Mouse (Mus musculus) cerebellum, adult 2 months (tissue): ENCODE data around the gene Rps8. TPM values are rescaled to one million over a fixed set of nuclear protein-coding genes. Genes with fewer than 3 reads are reported as not detected.

Source experiments
- DNase-seq, 2 experiments: peaks; one replicate each; pipeline ENCODE4 v3.0.0; 2021
- H3K27ac ChIP-seq: fragments of 200-500 bp; 2 replicates; pipeline ENCODE4 v1.5.1; 2012; ENCODE audit warnings: low read length, control low read depth, inconsistent platforms; ENCODE audit not compliant: insufficient read depth
- H3K27me3 ChIP-seq: fragments of 200-500 bp; 2 replicates; pipeline ENCODE4 v1.6.1; 2012; ENCODE audit warnings: inconsistent platforms, mild to moderate bottlenecking, low read length, moderate library complexity; ENCODE audit not compliant: control insufficient read depth, insufficient read depth
- H3K4me1 ChIP-seq: fragments of 200-500 bp; 2 replicates; pipeline ENCODE4 v1.6.1; 2011; ENCODE audit warnings: low read length; ENCODE audit not compliant: control insufficient read depth, insufficient read depth
- H3K4me3 ChIP-seq: fragments of 200-500 bp; replicated peaks from 2 replicates; pipeline ENCODE3; 2011; ENCODE audit warnings: mild to moderate bottlenecking, low read depth, low read length, control low read depth; ENCODE audit not compliant: insufficient read depth
- CTCF ChIP-seq: fragments of 200-500 bp; IDR thresholded peaks from 2 replicates; pipeline ENCODE4 v1.5.1; 2011; ENCODE audit warnings: low read depth, mild to moderate bottlenecking, control low read depth, low read length, moderate library complexity, borderline replicate concordance; ENCODE audit not compliant: insufficient read depth
- POLR2A ChIP-seq: fragments of 200-500 bp; IDR thresholded peaks from 2 replicates; pipeline ENCODE4 v1.6.1; 2011; ENCODE audit warnings: low read length, control low read depth, borderline replicate concordance; ENCODE audit not compliant: insufficient read depth
- WGBS: fragments of 180-500 bp; shearing (Covaris S2); methylation state at CpG from one replicate; pipeline ENCODE4 v1.1.7; 2018; 5-methylcytosine and 5-hydroxymethylcytosine counted together
- polyA plus RNA-seq: library from polyadenylated mRNA; depleted of rRNA; stranded (reverse); fragments of >200 nt; gene quantifications from 2 replicates; pipeline ENCODE4 v1.2.3, GENCODE M21; 2012; rRNA removed

Rps8 gene
- polyA plus RNA-seq, 1 experiment = 507 TPM

DNA sequence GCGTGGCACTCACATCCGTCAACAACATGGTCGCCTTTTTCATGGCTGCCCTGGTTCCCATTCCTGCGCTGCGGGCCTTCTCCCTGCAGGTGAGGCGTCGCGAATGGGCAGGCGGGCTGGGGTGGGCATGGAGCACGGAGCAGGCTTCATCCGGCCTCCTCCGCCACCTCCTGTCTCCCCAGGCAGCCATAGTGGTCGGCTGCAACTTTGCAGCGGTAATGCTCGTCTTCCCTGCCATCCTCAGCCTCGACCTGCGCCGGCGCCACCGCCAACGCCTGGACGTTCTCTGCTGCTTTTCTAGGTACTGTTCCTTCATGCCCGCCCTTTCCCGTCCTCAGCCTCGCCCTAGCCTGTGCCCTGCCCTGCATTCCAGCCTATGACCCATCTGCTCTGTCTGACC is 46.7 kb downstream of the Rps8 start:
- DNase-seq = no peak
- Histone ChIP-seq H3K4me1 (no peaks in the 10 kb centered on the region), H3K4me3 (no peak overlapping the region), H3K27me3 (no peaks in the 10 kb centered on the region), H3K27ac (no peak overlapping the region)
- WGBS = 92% methylated on average over 25 of the region's 25 CpGs
- TF ChIP-seq CTCF (no peak), POLR2A (no peak)

GRCm38 (mm10) chr4:117108524-117108849 is 47.6 kb downstream of the Rps8 start:
- 87% methylated on average over 6 of the region's 6 CpGs for WGBS
- Histone ChIP-seq H3K27me3 (no peaks in the 10 kb centered on the region), H3K27ac (no peak overlapping the region), H3K4me1 (no peaks in the 10 kb centered on the region), H3K4me3 (no peak overlapping the region)
- no peak for TF ChIP-seq POLR2A
- no peak for TF ChIP-seq CTCF
- DNase-seq = no peak

GRCm38 (mm10) chr4:117107813-117108523 is 48.1 kb downstream of the Rps8 start:
- TF ChIP-seq POLR2A (no peak), CTCF (no peak)
- DNase-seq = no peak
- WGBS = 85% methylated on average over 18 of the region's 18 CpGs

DNA sequence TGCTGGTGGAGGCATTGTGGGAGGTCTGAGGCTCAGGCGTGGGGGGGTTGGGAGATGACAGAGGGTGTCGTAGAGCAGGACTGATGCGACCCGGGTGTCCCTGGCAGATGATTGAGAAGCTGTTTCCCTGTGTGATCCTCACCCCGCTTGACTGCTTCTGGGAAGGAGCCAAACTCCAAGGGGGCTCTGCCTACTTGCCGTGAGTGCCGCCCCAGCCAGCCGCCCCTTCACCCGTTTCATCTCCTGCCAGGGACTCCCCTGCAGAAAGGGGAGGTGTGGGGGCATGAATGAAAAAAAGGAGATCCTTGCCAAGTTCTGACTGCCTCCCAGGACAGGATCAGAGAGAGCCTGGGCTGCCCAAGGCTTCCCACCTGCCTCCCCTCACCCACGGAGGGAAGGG is 50.9 kb downstream of the Rps8 start:
- 6% methylated on average over 10 of the region's 10 CpGs for WGBS
- Histone ChIP-seq H3K27me3 (no peaks in the 10 kb centered on the region), H3K4me3 (no peak overlapping the region), H3K27ac (no peak overlapping the region), H3K4me1 (no peaks in the 10 kb centered on the region)
- DNase-seq = no peak
- TF ChIP-seq CTCF = no peak
- no peak for TF ChIP-seq POLR2A

More at GRCm38 (mm10) chr4:117107813-117108523, 48.1 kb downstream of the Rps8 start:
- no peaks in the 10 kb centered on the region for H3K27me3 ChIP-seq
- H3K27ac ChIP-seq = no peak overlapping the region
- no peak overlapping the region for H3K4me3 ChIP-seq
- H3K4me1 ChIP-seq = no peaks in the 10 kb centered on the region

GRCm38 (mm10) chr4:117104672-117105071 is 51.4 kb downstream of the Rps8 start:
- Histone ChIP-seq H3K27me3 (no peaks in the 10 kb centered on the region), H3K27ac (no peak overlapping the region), H3K4me3 (no peak overlapping the region), H3K4me1 (no peaks in the 10 kb centered on the region)
- DNase-seq = no peak
- TF ChIP-seq CTCF (no peak), POLR2A (no peak)
- 42% methylated on average over 10 of the region's 10 CpGs for WGBS

Other genes with a start within 250 kb of the Rps8 start
- 107 and 109 TPM in 2 replicates for gene Urod, start 161.8 kb downstream of the Rps8 start, polyA plus RNA-seq
- 69.5 and 73.1 TPM in 2 replicates for gene Hectd3, start 160.9 kb downstream of the Rps8 start, polyA plus RNA-seq
- 26.1 and 26.3 TPM in 2 replicates for gene Eif2b3, start 136.8 kb downstream of the Rps8 start, polyA plus RNA-seq
- 3.6 and 3.9 TPM in 2 replicates for gene Ptch2, start 60.2 kb downstream of the Rps8 start, polyA plus RNA-seq
- 7.0 and 7.1 TPM in 2 replicates for gene Btbd19, start 30.5 kb downstream of the Rps8 start, polyA plus RNA-seq
- gene Tctex1d4, start 29.4 kb downstream of the Rps8 start, polyA plus RNA-seq = 0.92 and 2.2 TPM in 2 replicates
- gene Plk3, start 22.3 kb downstream of the Rps8 start, polyA plus RNA-seq = 11.2 and 13.6 TPM in 2 replicates
- 0.05 and 0.16 TPM in 2 replicates for gene Kif2c, start 26.4 kb upstream of the Rps8 start, polyA plus RNA-seq
- 7.0 and 7.6 TPM in 2 replicates for gene Tmem53, start 95.7 kb upstream of the Rps8 start, polyA plus RNA-seq
- 0.52 and 0.67 TPM in 2 replicates for gene Armh1, start 95.9 kb upstream of the Rps8 start, polyA plus RNA-seq